Mouse (Mus musculus) heart, embryonic 11.5 days (tissue): ENCODE data around the gene Dgka. TPM values are rescaled to one million over a fixed set of nuclear protein-coding genes. Genes with fewer than 3 reads are reported as not detected.

Source experiments
- ATAC-seq: fragments of 200-750 bp; cut with Nextera tagmentation; replicated peaks from 2 replicates; pipeline ENCODE4 v1.8.0; 2017; ENCODE audit warnings: moderate library complexity; ENCODE audit not compliant: insufficient number of reproducible peaks, low FRiP score, low TSS enrichment
- H3K27ac ChIP-seq: fragments of 300-500 bp; sonication (generic); 2 replicates; pipeline ENCODE4 v1.5.1; 2014; ENCODE audit warnings: mild to moderate bottlenecking, low read depth, low read length
- H3K27me3 ChIP-seq: fragments of 300-500 bp; sonication (generic); 2 replicates; pipeline ENCODE4 v1.6.1; 2014; ENCODE audit warnings: mild to moderate bottlenecking, low read length, mixed read lengths; ENCODE audit not compliant: control insufficient read depth, insufficient read depth
- H3K36me3 ChIP-seq: fragments of 300-500 bp; sonication (generic); 2 replicates; pipeline ENCODE4 v1.6.1; 2014; ENCODE audit warnings: mild to moderate bottlenecking, low read length, moderate library complexity, mixed read lengths; ENCODE audit not compliant: control insufficient read depth, insufficient read depth
- H3K4me1 ChIP-seq: fragments of 300-500 bp; sonication (generic); 2 replicates; pipeline ENCODE4 v1.6.1; 2014; ENCODE audit warnings: low read length; ENCODE audit not compliant: control insufficient read depth, insufficient read depth
- H3K4me2 ChIP-seq: fragments of 300-500 bp; sonication (generic); 2 replicates; pipeline ENCODE4 v1.6.1; 2014; ENCODE audit warnings: mild to moderate bottlenecking, moderate library complexity
- H3K4me3 ChIP-seq: fragments of 300-500 bp; sonication (generic); 2 replicates; pipeline ENCODE4 v1.5.1; 2014; ENCODE audit warnings: low read depth, low read length
- H3K9ac ChIP-seq: fragments of 300-500 bp; sonication (generic); 2 replicates; pipeline ENCODE4 v1.6.1; 2014; ENCODE audit warnings: mild to moderate bottlenecking, low read depth, low read length, moderate library complexity
- H3K9me3 ChIP-seq: fragments of 300-500 bp; sonication (generic); replicated peaks from 2 replicates; pipeline ENCODE4 v1.6.1; 2016; ENCODE audit warnings: low read length; ENCODE audit not compliant: control insufficient read depth
- WGBS: fragments of 180-500 bp; shearing (Covaris S2); extraction: QIAGEN DNeasy Blood & Tissue Kit; methylation state at CpG from one replicate; pipeline ENCODE4 v1.1.7; 2014; ENCODE audit not compliant: insufficient replicate concordance; 5-methylcytosine and 5-hydroxymethylcytosine counted together
- polyA plus RNA-seq: library from polyadenylated mRNA; unstranded; fragments of >200 nt; fragmentation: Nextera tagmentation; extraction: Ambion mirVana; gene quantifications from 2 replicates; pipeline ENCODE4 v1.2.1, GENCODE M21; 2014

Dgka gene
- polyA plus RNA-seq: 5.6 and 5.9 TPM in 2 replicates

GRCm38 (mm10) chr10:128744680-128745601 is at the start of gene Dgka:
Dgka (minus strand) TSS chr10:128744855.
- Histone ChIP-seq H3K36me3 (no peaks in the 10 kb centered on the region), H3K4me3 (peak within 1 kb of the TSS; percentile 65), H3K4me1 (peaks cover 25% of the 10 kb centered on the region), H3K27ac (peak within 1 kb of the TSS; percentile 57), H3K4me2 (peak within 1 kb of the TSS; percentile 90), H3K9me3 (no peaks in the 10 kb centered on the region), H3K27me3 (peaks cover 5% of the 10 kb centered on the region; the same call in 1 of the 2 replicates), H3K9ac (peak within 1 kb of the TSS; percentile 73)
- WGBS: 17% methylated on average over 18 of the region's 18 CpGs
- no peak for ATAC-seq

- Histone ChIP-seq H3K27ac (no peak overlapping the region), H3K9ac (no peak overlapping the region), H3K27me3 (no peaks in the 10 kb centered on the region), H3K4me1 (no peaks in the 10 kb centered on the region), H3K36me3 (no peaks in the 10 kb centered on the region), H3K4me2 (no peak overlapping the region), H3K9me3 (no peaks in the 10 kb centered on the region), H3K4me3 (no peak overlapping the region)
- 85% methylated on average over 5 of the region's 5 CpGs for WGBS
- no peak for ATAC-seq
Measured at GRCm38 (mm10) chr10:128794391-128794790, 49.7 kb upstream of the Dgka start.

- 92% methylated on average over 1 of the region's 1 CpGs for WGBS
- Histone ChIP-seq H3K27ac (no peak overlapping the region), H3K4me3 (no peak overlapping the region), H3K36me3 (no peaks in the 10 kb centered on the region), H3K9ac (no peak overlapping the region), H3K4me2 (no peak overlapping the region), H3K9me3 (no peaks in the 10 kb centered on the region), H3K27me3 (no peaks in the 10 kb centered on the region), H3K4me1 (no peaks in the 10 kb centered on the region)
- no peak for ATAC-seq
Measured at GRCm38 (mm10) chr10:128793258-128793657, 48.6 kb upstream of the Dgka start.

- no peaks in the 10 kb centered on the region for H3K4me1 ChIP-seq
- no peaks in the 10 kb centered on the region for H3K9me3 ChIP-seq
- no peak overlapping the region for H3K4me2 ChIP-seq
- no peak overlapping the region for H3K9ac ChIP-seq
- no peak overlapping the region for H3K27ac ChIP-seq
- no peak for ATAC-seq
- no peaks in the 10 kb centered on the region for H3K36me3 ChIP-seq
- H3K27me3 ChIP-seq: no peaks in the 10 kb centered on the region
- H3K4me3 ChIP-seq: no peak overlapping the region
Measured at GRCm38 (mm10) chr10:128792041-128792440, 47.4 kb upstream of the Dgka start.

- Histone ChIP-seq H3K4me1 (no peaks in the 10 kb centered on the region), H3K27me3 (no peaks in the 10 kb centered on the region), H3K9ac (no peak within 1 kb of the TSS), H3K9me3 (no peaks in the 10 kb centered on the region), H3K4me3 (no peak within 1 kb of the TSS), H3K36me3 (no peaks in the 10 kb centered on the region), H3K4me2 (no peak within 1 kb of the TSS), H3K27ac (no peak within 1 kb of the TSS)
- no peak for ATAC-seq
- 62% methylated on average over 7 of the region's 7 CpGs for WGBS
Measured at GRCm38 (mm10) chr10:128790398-128791124, 45.9 kb upstream of the Dgka start, which contains the start of gene Mmp19. Mmp19 (plus strand) TSS chr10:128790910.

- H3K27me3 ChIP-seq: no peaks in the 10 kb centered on the region
- ATAC-seq: no peak
- no peaks in the 10 kb centered on the region for H3K36me3 ChIP-seq
- no peak overlapping the region for H3K9ac ChIP-seq
- WGBS: 86% methylated on average over 1 of the region's 1 CpGs
- no peak overlapping the region for H3K4me3 ChIP-seq
- peaks cover 3% of the 10 kb centered on the region; the same call in 1 of the 2 replicates for H3K9me3 ChIP-seq
- no peaks in the 10 kb centered on the region for H3K4me1 ChIP-seq
- H3K4me2 ChIP-seq: no peak overlapping the region
- H3K27ac ChIP-seq: no peak overlapping the region
Measured at GRCm38 (mm10) chr10:128780200-128780599, 35.5 kb upstream of the Dgka start.

GRCm38 (mm10) chr10:128779011-128779795 is 34.5 kb upstream of the Dgka start:
- peak overlapping the region; percentile 92 for H3K27ac ChIP-seq
- no peaks in the 10 kb centered on the region for H3K36me3 ChIP-seq
- peak overlapping the region; percentile 22; the same call in 1 of the 2 replicates for H3K4me2 ChIP-seq
- H3K4me1 ChIP-seq: no peaks in the 10 kb centered on the region
- ATAC-seq: peak; percentile 86
- no peaks in the 10 kb centered on the region for H3K27me3 ChIP-seq
- H3K9me3 ChIP-seq: peaks cover 3% of the 10 kb centered on the region; the same call in 1 of the 2 replicates
- 30% methylated on average over 8 of the region's 8 CpGs for WGBS
- no peak overlapping the region for H3K9ac ChIP-seq
- H3K4me3 ChIP-seq: no peak overlapping the region

- H3K4me2 ChIP-seq: no peak overlapping the region
- no peaks in the 10 kb centered on the region for H3K36me3 ChIP-seq
- peak overlapping the region; percentile 92; the same call in 1 of the 2 replicates for H3K27ac ChIP-seq
- no peaks in the 10 kb centered on the region for H3K27me3 ChIP-seq
- no peak overlapping the region for H3K4me3 ChIP-seq
- WGBS: 81% methylated on average over 2 of the region's 2 CpGs
- no peak for ATAC-seq
- no peaks in the 10 kb centered on the region for H3K4me1 ChIP-seq
- no peaks in the 10 kb centered on the region for H3K9me3 ChIP-seq
- no peak overlapping the region for H3K9ac ChIP-seq
Measured at GRCm38 (mm10) chr10:128778441-128778840, 33.8 kb upstream of the Dgka start.
